ENCODE assay signal across 8 mouse cellular contexts in the genomic region with DNA sequence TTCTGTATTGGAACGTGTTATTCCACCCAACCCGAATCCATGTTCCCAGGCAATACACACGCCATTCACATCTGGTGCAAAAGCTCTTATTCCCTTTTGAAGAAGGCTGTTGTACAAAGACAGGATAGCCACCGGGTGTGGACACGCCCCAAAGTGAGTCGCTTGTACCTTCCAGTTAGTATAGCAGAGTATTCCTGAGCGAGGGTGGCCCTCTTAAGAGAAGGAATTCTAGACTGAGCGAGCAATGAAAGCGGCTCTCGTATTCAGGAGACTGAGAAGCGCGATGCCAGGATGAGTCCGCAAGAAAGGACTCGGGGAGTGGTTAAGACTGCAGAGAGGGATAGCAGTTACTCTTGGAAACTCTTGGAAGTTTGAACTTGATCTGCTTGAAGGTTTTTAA. TPM values are rescaled to one million over a fixed set of nuclear protein-coding genes. Genes with fewer than 3 reads are reported as not detected.
DNase-seq lines count a peak whose midpoint lies in the region; ATAC-seq and TF ChIP-seq lines count a peak whose summit lies in the region.

No protein-coding gene starts in this region.

- H3K9ac ChIP-seq in kidney, postnatal 0 days (ENCODE audit: low read depth, low read length) = peak overlapping the region; percentile 20; the same call in 1 of the 2 replicates

- DNase-seq in layer of hippocampus, adult 2 months (ENCODE audit: low spot score in 2 of 2) = no peak
- DNase-seq in layer of hippocampus, adult 18-20 months (ENCODE audit: low spot score in 2 of 2) = no peak
- DNase-seq in c-Kit-positive CD71-positive TER-119-positive erythroid progenitor cells, embryonic 14.5 days (ENCODE audit: low spot score) = peak; percentile 45
- no peak for DNase-seq in heart, embryonic 10.5 days (ENCODE audit: low spot score)
- DNase-seq in kidney, postnatal 0 days (ENCODE audit: low spot score) = peak; percentile 45
- DNase-seq in midbrain, embryonic 10.5 days (ENCODE audit: low spot score) = peak; percentile 30
- no peak for DNase-seq in gastrocnemius, adult 18-20 months (ENCODE audit: low spot score)
- DNase-seq in left cerebral cortex, postnatal 4 days = no peak

- intact Hi-C loops in left cerebral cortex, postnatal 4 days (cut with DNase I) = loop anchor here (5.0 kb wide), 1 partner anchor 159 kb away; no protein-coding TSS in a partner anchor

- peak overlapping the region; percentile 75 for H3K4me2 ChIP-seq in kidney, postnatal 0 days (ENCODE audit: low read length)

- no peaks in the 10 kb centered on the region for H3K9me3 ChIP-seq in heart, embryonic 10.5 days
- no peaks in the 10 kb centered on the region for H3K9me3 ChIP-seq in kidney, postnatal 0 days (replicated peaks; ENCODE audit: low read length)
- no peaks in the 10 kb centered on the region for H3K9me3 ChIP-seq in midbrain, embryonic 10.5 days (replicated peaks)

- peak overlapping the region; percentile 88 for H3K4me3 ChIP-seq in layer of hippocampus, adult 2 months
- peak overlapping the region; percentile 86 for H3K4me3 ChIP-seq in heart, embryonic 10.5 days
- H3K4me3 ChIP-seq in kidney, postnatal 0 days (replicated peaks; ENCODE audit: low read depth, low read length) = peak overlapping the region; percentile 76
- H3K4me3 ChIP-seq in midbrain, embryonic 10.5 days = peak overlapping the region; percentile 85

- H3K4me1 ChIP-seq in heart, embryonic 10.5 days = peaks cover 26% of the 10 kb centered on the region
- H3K4me1 ChIP-seq in kidney, postnatal 0 days (replicated peaks; ENCODE audit: insufficient read depth, low read length) = peaks cover 5% of the 10 kb centered on the region
- peaks cover 41% of the 10 kb centered on the region for H3K4me1 ChIP-seq in midbrain, embryonic 10.5 days

- no peak for TF ChIP-seq CTCF in layer of hippocampus, adult 2 months (conservative IDR thresholded peaks at IDR 0.05)
- no peak for TF ChIP-seq CTCF in kidney, postnatal 0 days (IDR thresholded peaks at IDR 0.05; ENCODE audit: low read depth)

- peak overlapping the region; percentile 83; the same call in 1 of the 2 replicates for H3K27ac ChIP-seq in layer of hippocampus, adult 2 months
- peak overlapping the region; percentile 93; the same call in 1 of the 2 replicates for H3K27ac ChIP-seq in heart, embryonic 10.5 days
- H3K27ac ChIP-seq in kidney, postnatal 0 days = no peak overlapping the region
- peak overlapping the region; percentile 94; the same call in 1 of the 2 replicates for H3K27ac ChIP-seq in midbrain, embryonic 10.5 days (replicated peaks)

- no peak for ATAC-seq in kidney, postnatal 0 days (replicated peaks; ENCODE audit: low FRiP score, low read depth)

- H3K27me3 ChIP-seq in heart, embryonic 10.5 days (ENCODE audit: insufficient read depth, poor library complexity, severe bottlenecking) = no peaks in the 10 kb centered on the region
- no peaks in the 10 kb centered on the region for H3K27me3 ChIP-seq in kidney, postnatal 0 days (ENCODE audit: insufficient read depth, low read length)
- H3K27me3 ChIP-seq in midbrain, embryonic 10.5 days (ENCODE audit: low read depth, poor library complexity, severe bottlenecking) = no peaks in the 10 kb centered on the region

- 6% methylated on average over 14 of the region's 14 CpGs for WGBS in heart, embryonic 10.5 days
- 3% methylated on average over 14 of the region's 14 CpGs for WGBS in kidney, postnatal 0 days
- WGBS in midbrain, embryonic 10.5 days = 7% methylated on average over 14 of the region's 14 CpGs

- peaks cover 6% of the 10 kb centered on the region; the same call in 1 of the 2 replicates for H3K36me3 ChIP-seq in heart, embryonic 10.5 days
- H3K36me3 ChIP-seq in kidney, postnatal 0 days (ENCODE audit: insufficient read depth, low read length) = 0 out of 2 replicates have a peak, but pooled peaks cover 8% of the 10 kb centered on the region
- H3K36me3 ChIP-seq in midbrain, embryonic 10.5 days = peaks cover 15% of the 10 kb centered on the region

RNA-seq across cellular contexts. Expression of a gene that starts 1.3 kb away (rescaled TPM):
- 10 to 100 TPM in 1 of 2 experiments, 1 to 10 TPM in 1; 8.9 to 10.8 TPM for total RNA-seq in layer of hippocampus, adult 2 months (2021)
- total RNA-seq in layer of hippocampus, adult 18-20 months (2021) = 10 to 100 TPM; 10.5 to 10.9 TPM
- 14.3 and 17.2 TPM in 2 replicates for polyA plus RNA-seq in heart, embryonic 10.5 days (2016; fragmentation: Nextera tagmentation; extraction: Ambion mirVana)
- 6.7 and 8.3 TPM in 2 replicates for polyA plus RNA-seq in kidney, postnatal 0 days (2015; fragmentation: Nextera tagmentation; extraction: Ambion mirVana)
- 12.8 and 14.5 TPM in 2 replicates for polyA plus RNA-seq in midbrain, embryonic 10.5 days (2016; fragmentation: Nextera tagmentation; extraction: Ambion mirVana)
- total RNA-seq in gastrocnemius, adult 18-20 months (2021) = 1 to 10 TPM; 5.9 to 7.2 TPM
- total RNA-seq in left cerebral cortex, postnatal 4 days (2021) = 10 to 100 TPM; 12.9 to 14.7 TPM

Comparison
In these comparisons a context has a peak if more than half of its experiments do, and no peak if none do; other contexts are left out.
1. DNase-seq: peak in c-Kit-positive CD71-positive TER-119-positive erythroid progenitor cells, embryonic 14.5 days (single experiment), kidney, postnatal 0 days (single experiment) and midbrain, embryonic 10.5 days (single experiment); none in layer of hippocampus, adult 2 months (0 of 2), layer of hippocampus, adult 18-20 months (0 of 2), heart, embryonic 10.5 days (single experiment), gastrocnemius, adult 18-20 months (single experiment) and left cerebral cortex, postnatal 4 days (single experiment).
2. Peak in every context shown above with its lines, with median percentiles within 50 percentile points of each other: H3K4me3 ChIP-seq.